Mouse (Mus musculus): Measurements from ENCODE around the gene N4bp3.

- no peak for TF ChIP-seq FLI1 (IDR thresholded peaks at IDR 0.05; ENCODE audit: low read length)
- no peak for TF ChIP-seq GATA1 (IDR thresholded peaks at IDR 0.05; ENCODE audit: borderline replicate concordance, low read length)
These were observed 2.3 kb upstream of the N4bp3 start for GRCm38 (mm10) chr11:51652889-51653418.

All from megakaryocyte, embryonic 14.5 days (primary cell).